Mouse (Mus musculus) T-helper 17 cell (primary cell): ENCODE measurements at regions not wholly inside any gene's neighbourhood (a gene's known extent, or its start where the extent isn't known, plus 50 kb on each side); places are given as distances from the start of the nearest gene placed in this dataset.

Experiments used
- in situ Hi-C, 2 experiments: fragments of 300-600 bp; cut with MboI, MseI; formaldehyde crosslinking; loops; 1 replicate in 1 of 2; 2 replicates in 1 of 2; pipeline ENCODE4 v1.15.1; 2025; ENCODE audit warnings: high pct_unique_total_duplicates in 2 of 2

GRCm38 (mm10) chr4:135033302-135033701, 87.2 kb upstream of the Runx3 start:
- in situ Hi-C loops = no loop called here

DNA sequence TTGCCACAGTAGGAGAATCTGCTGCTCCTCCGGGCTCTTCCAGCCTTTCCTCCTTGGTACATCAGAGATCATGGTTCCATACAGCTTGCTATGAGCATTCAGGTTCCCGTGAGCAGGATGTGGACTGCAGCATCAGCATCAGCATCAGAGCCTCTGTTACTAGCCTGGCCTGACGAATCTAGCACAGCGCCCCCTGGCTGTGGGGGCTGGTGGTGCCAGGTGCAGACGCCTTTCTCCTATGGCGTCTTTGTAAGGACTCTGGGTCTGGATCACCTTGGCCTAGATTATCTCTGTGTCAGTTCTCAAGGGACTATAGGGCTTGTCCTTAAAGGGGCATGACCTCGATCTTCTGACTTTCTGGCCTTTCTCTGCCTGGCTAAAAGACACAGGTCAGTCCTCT, 86.0 kb upstream of the Runx3 start:
- in situ Hi-C loops = no loop called here

- in situ Hi-C loops = no loop called here
These were observed 83.7 kb upstream of the Runx3 start for GRCm38 (mm10) chr4:135036764-135037163.

DNA sequence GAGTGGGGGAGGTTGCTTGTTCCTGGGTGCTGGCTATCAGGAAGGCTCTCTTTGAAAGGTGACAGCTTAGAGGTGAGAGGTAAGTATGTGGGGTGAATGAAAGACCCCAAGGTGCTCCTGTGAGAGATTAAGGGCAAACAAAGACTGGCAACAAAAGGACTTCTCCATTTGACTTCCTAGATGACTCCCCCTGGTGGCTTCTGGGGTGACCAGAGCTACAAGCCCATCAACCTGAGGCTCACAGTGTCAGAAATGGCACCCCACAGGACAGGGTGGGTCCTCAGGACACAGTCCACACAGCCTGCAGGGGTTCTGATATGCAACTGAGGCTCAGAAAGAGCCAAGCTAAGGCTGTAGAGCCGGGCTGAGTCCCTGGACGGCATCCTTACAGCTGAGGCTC, 81.2 kb upstream of the Runx3 start:
- in situ Hi-C loops = no loop called here

DNA sequence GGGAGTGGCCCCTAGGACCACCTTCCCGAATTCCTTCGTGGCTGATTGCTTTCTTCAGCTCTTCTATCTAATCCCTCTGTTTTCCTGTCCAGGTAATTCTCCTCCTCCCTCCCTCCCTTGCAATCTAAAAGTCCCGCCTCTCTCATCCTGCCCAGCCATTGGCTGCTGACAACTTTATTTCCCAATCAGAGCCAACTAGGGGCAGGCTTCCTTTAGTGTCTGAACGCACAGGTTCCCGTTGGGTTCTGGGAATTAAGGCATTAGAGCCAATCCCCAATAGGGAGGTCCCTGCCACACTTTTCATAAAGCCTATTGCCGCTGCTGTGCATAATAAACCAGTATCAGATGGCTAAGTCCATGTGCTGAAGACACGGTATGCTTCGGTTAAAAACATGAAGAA, 78.5 kb upstream of the Runx3 start:
- in situ Hi-C loops = no loop called here

- in situ Hi-C loops = no loop called here
These were observed 78.0 kb upstream of the Runx3 start for GRCm38 (mm10) chr4:135042501-135042900.

DNA sequence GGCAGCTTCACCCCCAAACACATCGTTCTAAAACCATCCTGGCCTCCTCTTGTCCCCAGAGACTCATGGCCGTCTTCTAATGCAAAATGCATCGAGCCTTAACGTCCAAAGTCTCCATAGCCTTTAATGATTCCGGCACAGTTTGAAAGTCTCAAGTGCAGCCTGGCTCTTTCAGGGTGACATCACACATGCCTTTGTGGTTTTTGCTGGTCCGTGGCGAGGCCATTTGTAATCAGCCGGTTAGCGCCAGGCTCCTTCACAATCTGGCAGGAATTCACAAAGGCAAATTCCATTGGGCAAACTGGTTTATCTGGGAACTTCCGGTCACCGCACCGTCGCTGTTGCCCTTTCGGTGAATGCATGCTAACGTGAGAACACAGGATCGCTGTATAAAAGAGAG, 75.4 kb upstream of the Runx3 start:
- in situ Hi-C loops = no loop called here

DNA sequence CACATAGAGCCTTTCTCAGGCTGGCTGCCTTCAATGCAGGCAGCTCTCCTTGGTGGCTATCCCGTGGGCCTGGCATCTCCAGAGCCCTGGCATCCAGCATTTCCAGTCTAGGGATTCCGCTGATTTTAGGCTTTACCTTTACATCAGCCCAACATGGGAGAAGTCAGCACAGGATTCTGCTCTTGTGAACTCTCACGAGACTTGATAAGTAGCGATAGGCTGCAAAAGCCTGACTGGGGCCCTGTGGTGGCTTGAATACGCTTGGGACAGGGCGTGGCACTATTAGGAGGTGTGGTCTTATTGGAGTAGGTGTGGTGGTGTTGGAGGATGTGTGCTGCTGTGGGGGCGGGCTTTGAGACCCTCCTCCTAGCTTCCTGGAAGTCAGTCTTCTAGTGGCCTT, 73.8 kb upstream of the Runx3 start:
- in situ Hi-C loops = no loop called here

DNA sequence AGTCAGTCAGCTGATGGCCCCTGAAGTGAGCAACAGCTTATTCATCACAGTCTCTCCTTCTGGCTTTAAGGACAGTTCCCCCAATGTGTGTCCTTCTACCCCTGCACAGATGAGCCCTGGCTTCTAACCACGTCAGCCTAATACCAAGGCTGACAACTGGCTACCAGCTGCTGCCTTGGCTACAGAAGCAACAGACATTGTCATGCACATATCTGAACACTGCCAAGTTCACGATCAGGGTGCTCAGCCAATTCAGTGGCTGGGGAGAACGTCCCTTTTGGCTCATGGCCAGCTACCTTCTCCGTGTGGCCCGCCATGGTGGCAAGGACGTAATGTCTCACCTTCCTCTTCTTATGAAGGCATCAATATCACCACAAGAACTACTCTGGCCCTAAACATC, 73.2 kb upstream of the Runx3 start:
- in situ Hi-C loops = no loop called here

GRCm38 (mm10) chr4:135047771-135048170, 72.7 kb upstream of the Runx3 start:
- in situ Hi-C loops = no loop called here

GRCm38 (mm10) chr4:135049924-135050323, 70.5 kb upstream of the Runx3 start:
- in situ Hi-C loops = loop anchor here in 1 of 2 experiments (5.0 kb wide), 1 partner anchor 68 kb away; no protein-coding TSS in a partner anchor

DNA sequence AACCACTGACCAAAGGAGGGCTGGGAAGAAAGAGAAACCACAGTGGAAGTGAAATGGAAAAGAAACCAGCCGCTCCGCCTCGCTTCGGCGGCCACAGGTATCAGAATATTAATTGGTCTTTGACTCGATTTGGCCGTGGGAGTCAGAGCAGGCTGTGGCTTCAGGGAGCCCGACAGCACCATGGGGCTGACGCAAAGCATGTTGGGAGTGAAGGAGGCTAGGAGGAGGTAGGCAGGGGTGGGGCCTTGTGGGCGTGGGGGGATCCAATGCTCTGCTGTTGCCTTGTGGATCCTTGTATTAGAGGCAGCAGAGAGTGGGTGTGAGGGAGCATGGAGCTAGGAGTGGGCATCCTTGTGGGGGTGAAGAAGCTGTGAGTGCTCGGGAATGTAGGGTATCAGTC, 69.0 kb upstream of the Runx3 start:
- in situ Hi-C loops = loop anchor here in 1 of 2 experiments (5.0 kb wide), 1 partner anchor 69 kb away; no protein-coding TSS in a partner anchor

DNA sequence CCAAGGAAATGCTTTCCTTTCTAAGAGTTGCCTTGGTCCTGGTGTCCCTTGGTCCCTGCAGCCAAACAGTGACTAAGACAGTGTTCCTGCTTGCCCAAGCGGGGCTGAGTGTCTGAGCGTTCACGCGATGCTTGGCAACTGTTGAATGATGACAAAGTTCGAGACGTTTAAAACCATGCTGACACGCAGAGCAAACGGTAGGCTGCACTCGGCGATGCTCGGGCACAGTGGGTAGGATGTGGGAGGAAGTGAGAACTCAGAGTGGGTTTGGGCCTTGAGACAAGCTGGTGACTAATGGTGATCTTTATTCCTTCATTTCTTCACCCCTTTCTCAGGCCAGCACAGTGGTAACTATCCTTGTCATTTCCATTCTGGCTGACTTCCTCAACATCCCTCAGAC, 66.9 kb upstream of the Runx3 start:
- in situ Hi-C loops = loop anchor here in 1 of 2 experiments (5.0 kb wide), 1 partner anchor 71 kb away; no protein-coding TSS in a partner anchor

- in situ Hi-C loops = loop anchor here in 1 of 2 experiments (5.0 kb wide), 1 partner anchor 72 kb away; no protein-coding TSS in a partner anchor
These were observed 66.1 kb upstream of the Runx3 start for GRCm38 (mm10) chr4:135054353-135054752.

DNA sequence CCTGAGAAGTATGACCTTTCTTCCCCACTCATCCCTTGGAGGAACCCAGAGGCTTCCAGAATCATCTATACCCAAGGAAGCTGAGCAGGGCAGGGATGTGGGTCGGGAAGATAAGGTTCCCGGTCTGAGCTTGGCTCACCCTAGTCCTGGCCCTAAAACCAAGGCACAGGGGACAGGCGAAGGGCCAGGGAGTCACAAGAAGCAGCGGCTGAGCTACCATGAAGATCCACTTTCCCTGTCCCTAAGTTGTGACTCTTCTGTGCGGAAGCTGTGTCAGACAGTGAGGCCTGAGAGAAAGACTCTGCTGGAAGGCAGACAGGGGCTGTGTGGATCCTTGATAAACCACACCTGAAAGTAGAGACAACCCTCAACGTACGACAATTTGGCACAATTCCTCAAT, 64.1 kb upstream of the Runx3 start:
- in situ Hi-C loops = no loop called here

DNA sequence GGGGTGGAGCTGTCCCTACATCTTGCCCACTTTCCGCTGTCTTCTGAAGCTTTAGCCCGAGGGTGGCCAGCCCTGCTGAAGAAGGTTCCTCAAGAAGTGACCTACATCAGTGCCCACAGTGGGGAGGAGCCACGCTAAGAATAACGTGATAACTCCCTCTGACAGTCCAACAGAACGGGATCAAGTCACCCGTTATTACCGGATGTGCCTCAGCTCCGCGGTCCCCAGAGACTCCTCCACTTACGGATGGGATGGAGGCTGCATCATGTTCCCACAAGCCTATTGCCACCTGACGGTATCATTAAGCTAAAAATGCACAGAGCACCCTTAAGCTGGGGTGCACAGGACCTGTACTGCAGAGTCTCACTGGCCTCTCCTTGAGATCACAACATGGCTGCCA, 63.2 kb upstream of the Runx3 start:
- in situ Hi-C loops = no loop called here

DNA sequence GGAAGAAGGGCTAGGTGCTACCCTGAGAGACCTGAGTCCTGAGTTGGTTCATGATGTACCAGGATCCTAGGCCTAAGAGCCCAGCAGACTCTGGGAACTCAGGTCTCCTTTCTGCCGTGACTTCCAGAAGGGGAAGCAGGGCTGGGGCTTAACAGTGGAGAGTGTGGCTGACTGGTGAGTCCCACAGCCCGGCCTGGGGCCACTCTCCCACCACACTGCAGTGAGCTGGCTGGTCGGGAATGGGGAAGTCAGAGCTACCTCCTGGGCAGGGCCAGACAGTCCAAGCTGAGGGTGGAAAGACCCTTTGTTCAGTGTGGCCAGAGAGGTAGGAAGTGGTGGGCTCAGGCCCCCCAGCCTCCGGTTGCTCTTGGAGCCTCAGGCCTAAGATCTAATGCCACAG, 61.6 kb upstream of the Runx3 start:
- in situ Hi-C loops = no loop called here

DNA sequence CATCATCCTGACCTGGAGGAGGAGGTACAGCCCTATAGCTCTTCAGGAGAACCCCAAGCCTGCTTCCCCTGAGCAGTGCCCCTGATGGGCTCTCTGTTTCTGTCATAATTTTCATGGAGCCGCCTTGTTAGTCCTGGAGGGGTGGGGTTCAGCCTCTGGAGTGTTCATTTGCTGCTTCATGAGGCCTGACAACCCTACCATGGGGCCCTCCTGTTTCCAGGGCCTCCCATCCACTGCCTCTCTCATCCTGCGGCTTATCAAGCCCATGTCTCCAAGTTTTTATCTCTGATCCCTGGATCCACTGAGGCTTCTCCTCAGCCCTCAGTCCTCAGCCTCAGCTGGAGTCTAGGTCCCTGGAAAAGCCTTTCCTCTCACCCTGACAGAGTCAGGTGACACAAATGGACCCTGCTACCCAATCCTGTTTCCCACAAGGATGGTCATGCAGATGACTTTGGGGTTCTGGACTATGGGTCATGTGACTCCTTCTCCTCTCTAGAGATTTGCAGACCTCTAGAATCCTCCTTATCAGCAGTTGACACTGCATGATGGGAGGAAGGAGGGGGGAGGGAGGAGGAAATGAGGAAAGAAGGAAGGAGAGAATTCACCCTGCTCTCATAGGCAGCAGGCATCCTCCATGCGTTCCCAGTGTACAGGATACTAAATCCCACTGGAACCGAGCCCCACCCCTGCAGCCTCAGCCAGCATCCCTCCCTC, 59.3 kb upstream of the Runx3 start:
- in situ Hi-C loops = no loop called here

- in situ Hi-C loops = loop anchor here (5.0 kb wide), 2 partner anchors 80 to 140 kb away; no protein-coding TSS in a partner anchor
These were observed 53.5 kb upstream of the Runx3 start for GRCm38 (mm10) chr4:135066766-135067479.

DNA sequence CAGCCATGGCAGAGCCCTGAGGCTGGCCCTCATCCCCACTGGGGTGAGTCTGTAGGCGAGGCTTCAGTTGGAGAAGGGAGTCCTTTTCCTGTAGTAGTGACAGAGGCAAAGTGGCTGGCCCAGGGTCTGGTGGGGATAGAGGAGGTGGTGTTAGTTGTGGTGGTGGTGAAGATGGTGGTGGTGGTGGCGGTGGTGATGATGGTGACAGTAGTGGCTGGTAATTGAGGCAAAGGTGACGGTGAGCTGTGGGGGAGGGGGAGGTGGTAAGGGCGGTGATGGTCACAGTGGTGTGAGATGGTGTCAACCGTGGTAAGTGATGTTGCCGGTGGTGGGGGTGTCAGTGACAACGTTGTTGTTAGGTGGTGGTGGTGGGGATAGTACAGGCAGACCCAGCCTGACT, 52.6 kb upstream of the Runx3 start:
- in situ Hi-C loops = loop anchor here (5.0 kb wide), 2 partner anchors 79 to 139 kb away; no protein-coding TSS in a partner anchor

DNA sequence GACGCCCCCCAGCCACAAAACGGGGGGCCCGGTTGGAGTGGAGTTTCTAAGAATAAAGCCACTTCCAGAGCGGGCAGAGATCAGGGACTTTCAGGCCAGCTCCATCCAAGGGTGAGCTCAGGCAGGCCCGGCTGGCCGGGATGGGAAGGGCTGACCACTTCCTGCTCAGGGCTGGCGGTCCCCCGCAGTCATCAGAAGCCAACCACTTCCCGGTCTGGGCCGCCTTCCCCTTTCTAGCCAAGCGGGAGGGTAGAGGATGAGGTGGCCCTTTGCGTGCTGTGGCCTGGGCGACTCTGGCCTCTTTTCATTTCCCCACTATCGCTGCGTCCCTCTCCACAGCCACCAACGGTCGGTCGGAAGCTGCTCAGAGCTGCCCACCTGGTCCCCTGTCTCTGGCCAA, 50.6 kb upstream of the Runx3 start:
- in situ Hi-C loops = loop anchor here (5.0 kb wide), 2 partner anchors 77 to 137 kb away; no protein-coding TSS in a partner anchor
